9 mouse cellular contexts compared by ENCODE assay signal in genomic region chr11:69258287-69258686, GRCm38 (mm10). TPM values are rescaled to one million over a fixed set of nuclear protein-coding genes. Genes with fewer than 3 reads are reported as not detected.
DNase-seq lines count a peak whose midpoint lies in the region; ATAC-seq and TF ChIP-seq lines count a peak whose summit lies in the region.
"Had no signal": no experiment of that assay in that cellular context is flagged by ENCODE, and none has a peak within 500 bp of the region (broad histone marks: within the 10 kb centered on the region; RNA-seq: fewer than 3 reads in every experiment).

No protein-coding gene starts in this region.

- TF ChIP-seq CTCF in bone marrow macrophage, adult 2 months (IDR thresholded peaks at IDR 0.05; ENCODE audit: low read depth, low read length), result peak; percentile 75; the same call in 1 of the 2 replicates

- H3K9me3 ChIP-seq in forebrain, embryonic 10.5 days, result no peaks in the 10 kb centered on the region
- no peaks in the 10 kb centered on the region for H3K9me3 ChIP-seq in forebrain, embryonic 12.5 days
- H3K9me3 ChIP-seq in forebrain, embryonic 11.5 days (ENCODE audit: control insufficient read depth, low read length), result no peaks in the 10 kb centered on the region
- H3K9me3 ChIP-seq: limb, embryonic 15.5 days had no signal

- H3K27ac ChIP-seq in forebrain, embryonic 10.5 days, result no peak overlapping the region
- H3K27ac ChIP-seq in forebrain, embryonic 12.5 days, result no peak overlapping the region
- H3K27ac ChIP-seq in bone marrow macrophage, adult 2 months (ENCODE audit: insufficient read depth, low read depth, low read length), result no peak overlapping the region
- no peak overlapping the region for H3K27ac ChIP-seq in forebrain, embryonic 11.5 days (ENCODE audit: low read depth, low read length)
- H3K27ac ChIP-seq: limb, embryonic 15.5 days had no signal

- no peak overlapping the region for H3K4me2 ChIP-seq in forebrain, embryonic 12.5 days
- no peak overlapping the region for H3K4me2 ChIP-seq in forebrain, embryonic 11.5 days (ENCODE audit: low read depth, low read length, severe bottlenecking)
- H3K4me2 ChIP-seq: limb, embryonic 15.5 days had no signal

- WGBS in forebrain, embryonic 10.5 days, result 58% methylated on average over 5 of the region's 5 CpGs
- WGBS in forebrain, embryonic 12.5 days, result 53% methylated on average over 5 of the region's 5 CpGs
- WGBS in forebrain, embryonic 11.5 days, result 49% methylated on average over 5 of the region's 5 CpGs

- H3K4me3 ChIP-seq in forebrain, embryonic 10.5 days, result no peak overlapping the region
- H3K4me3 ChIP-seq in forebrain, embryonic 12.5 days (replicated peaks), result no peak overlapping the region
- no peak overlapping the region for H3K4me3 ChIP-seq in bone marrow macrophage, adult 2 months (ENCODE audit: insufficient read depth, low read length)
- H3K4me3 ChIP-seq in forebrain, embryonic 11.5 days (ENCODE audit: low read depth, low read length), result no peak overlapping the region
- H3K4me3 ChIP-seq: limb, embryonic 15.5 days had no signal

- no peak overlapping the region for H3K9ac ChIP-seq in forebrain, embryonic 12.5 days
- no peak overlapping the region for H3K9ac ChIP-seq in forebrain, embryonic 11.5 days (ENCODE audit: low read length)
- H3K9ac ChIP-seq: limb, embryonic 15.5 days had no signal

- peak; percentile 42 for DNase-seq in forebrain, embryonic 10.5 days (ENCODE audit: extremely low spot score, low spot score)
- DNase-seq in A20 (ENCODE audit: low read depth, low spot score), result peak; percentile 86
- peak; percentile 77 for DNase-seq in forebrain, embryonic 11.5 days (ENCODE audit: low spot score)
- peak; percentile 53 for DNase-seq in kidney, postnatal 10 days
- peak; percentile 81 for DNase-seq in thymus, postnatal 0 days (ENCODE audit: low spot score)

- peaks cover 5% of the 10 kb centered on the region; the same call in 1 of the 2 replicates for H3K27me3 ChIP-seq in forebrain, embryonic 10.5 days (ENCODE audit: poor library complexity, severe bottlenecking)
- H3K27me3 ChIP-seq in forebrain, embryonic 12.5 days, result no peaks in the 10 kb centered on the region
- no peaks in the 10 kb centered on the region for H3K27me3 ChIP-seq in forebrain, embryonic 11.5 days (ENCODE audit: control insufficient read depth, insufficient read depth, low read length)
- H3K27me3 ChIP-seq: limb, embryonic 15.5 days had no signal

- no peaks in the 10 kb centered on the region for H3K36me3 ChIP-seq in forebrain, embryonic 10.5 days (replicated peaks)
- no peaks in the 10 kb centered on the region for H3K36me3 ChIP-seq in forebrain, embryonic 12.5 days (replicated peaks)
- no peaks in the 10 kb centered on the region for H3K36me3 ChIP-seq in forebrain, embryonic 11.5 days (ENCODE audit: control insufficient read depth, insufficient read depth, low read length)
- H3K36me3 ChIP-seq: limb, embryonic 15.5 days had no signal

- ATAC-seq in forebrain, embryonic 12.5 days (ENCODE audit: low FRiP score), result no peak
- ATAC-seq in forebrain, embryonic 11.5 days (replicated peaks; ENCODE audit: low FRiP score), result no peak
- peak; percentile 83 for ATAC-seq in megakaryocyte-erythroid progenitor cell, adult 5-6 weeks (replicated peaks; ENCODE audit: low FRiP score, low TSS enrichment, poor library complexity, severe bottlenecking)

- TF ChIP-seq POLR2A in bone marrow macrophage, adult 2 months (IDR thresholded peaks at IDR 0.05; ENCODE audit: borderline replicate concordance, low read depth, low read length), result no peak

- H3K4me1 ChIP-seq in forebrain, embryonic 10.5 days, result peaks cover 5% of the 10 kb centered on the region
- H3K4me1 ChIP-seq in forebrain, embryonic 12.5 days, result peaks cover 4% of the 10 kb centered on the region
- peaks cover 29% of the 10 kb centered on the region for H3K4me1 ChIP-seq in bone marrow macrophage, adult 2 months (ENCODE audit: control insufficient read depth, insufficient read depth, low read length)
- H3K4me1 ChIP-seq in forebrain, embryonic 11.5 days (replicated peaks; ENCODE audit: control insufficient read depth, insufficient read depth, low read length), result no peaks in the 10 kb centered on the region

RNA-seq across cellular contexts. Expression of gene Gucy2e, which starts 21.5 kb away (rescaled TPM):
- polyA plus RNA-seq in forebrain, embryonic 10.5 days (2016; fragmentation: Nextera tagmentation; extraction: Ambion mirVana), result 0.04 and 0.06 TPM in 2 replicates
- 0.17 and 0.19 TPM in 2 replicates for polyA plus RNA-seq in forebrain, embryonic 12.5 days (2016; fragmentation: Nextera tagmentation; extraction: Ambion mirVana)
- polyA plus RNA-seq in bone marrow macrophage, adult 2 months (2012; ENCODE audit: insufficient read depth, insufficient read length, missing spikeins), result not detected in 2 replicates
- polyA plus RNA-seq in forebrain, embryonic 11.5 days (2014; fragmentation: Nextera tagmentation; extraction: Ambion mirVana), result 0.05 and 0.07 TPM in 2 replicates
- total RNA-seq in megakaryocyte-erythroid progenitor cell, adult 5-6 weeks (2014; fragmentation: Nextera tagmentation), result not detected in 2 replicates
- not detected in 2 replicates for total RNA-seq in megakaryocyte-erythroid progenitor cell, adult 5-6 weeks (2017)
- not detected in 2 replicates for polyA plus RNA-seq in thymus, postnatal 0 days (2015; fragmentation: Nextera tagmentation; extraction: Ambion mirVana)
